Mouse (Mus musculus): ENCODE results near the gene Cpne8. TPM values are rescaled to one million over a fixed set of nuclear protein-coding genes. Genes with fewer than 3 reads are reported as not detected.

The Cpne8 gene
- polyA plus RNA-seq, 1 experiment from 2014 or later = 10.4 TPM

DNA sequence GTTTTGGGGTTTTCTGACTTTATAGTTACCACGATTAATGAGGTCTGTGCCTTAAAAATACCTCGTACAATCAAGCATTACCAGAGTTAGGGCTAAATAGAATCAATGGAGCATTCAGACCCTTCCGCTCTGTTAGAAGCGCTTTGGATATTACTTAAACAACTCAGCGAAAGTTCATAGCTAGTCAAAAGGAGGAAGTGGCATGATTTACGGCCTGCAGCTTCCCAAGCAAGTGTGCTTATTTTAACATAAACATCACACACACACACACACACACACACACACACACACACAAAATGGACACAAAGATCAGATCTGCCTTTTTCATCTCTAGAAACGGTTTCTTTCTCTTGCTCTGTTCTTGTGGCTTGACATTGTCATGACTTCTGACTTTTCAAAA is 9.7 kb downstream of the Cpne8 start:
- no peak for DNase-seq (ENCODE audit: low spot score)
- H3K27ac ChIP-seq (ENCODE audit: low read depth, low read length) = no peak overlapping the region
- no peak for ATAC-seq (ENCODE audit: low FRiP score)
- H3K27me3 ChIP-seq (ENCODE audit: control insufficient read depth, insufficient read depth, low read length) = no peaks in the 10 kb centered on the region
- 65% methylated on average over 7 of the region's 7 CpGs for WGBS
- H3K36me3 ChIP-seq (ENCODE audit: control insufficient read depth, insufficient read depth, low read length) = no peaks in the 10 kb centered on the region
- H3K4me1 ChIP-seq (replicated peaks; ENCODE audit: control insufficient read depth, insufficient read depth, low read length) = no peaks in the 10 kb centered on the region
- H3K4me2 ChIP-seq (replicated peaks; ENCODE audit: low read depth, low read length) = no peak overlapping the region
- no peak overlapping the region for H3K9ac ChIP-seq (ENCODE audit: low read depth, low read length)
- no peaks in the 10 kb centered on the region for H3K9me3 ChIP-seq (ENCODE audit: control insufficient read depth, low read length)
- no peak overlapping the region for H3K4me3 ChIP-seq (ENCODE audit: low read depth, low read length)

- H3K27me3 ChIP-seq (ENCODE audit: control insufficient read depth, insufficient read depth, low read length) = no peaks in the 10 kb centered on the region
- 83% methylated on average over 6 of the region's 6 CpGs for WGBS
- H3K4me3 ChIP-seq (ENCODE audit: low read depth, low read length) = no peak overlapping the region
- H3K9me3 ChIP-seq (ENCODE audit: control insufficient read depth, low read length) = no peaks in the 10 kb centered on the region
- no peak overlapping the region for H3K4me2 ChIP-seq (replicated peaks; ENCODE audit: low read depth, low read length)
- ATAC-seq (ENCODE audit: low FRiP score) (no peak), DNase-seq (ENCODE audit: low spot score) (no peak)
- H3K36me3 ChIP-seq (ENCODE audit: control insufficient read depth, insufficient read depth, low read length) = no peaks in the 10 kb centered on the region
- no peak overlapping the region for H3K9ac ChIP-seq (ENCODE audit: low read depth, low read length)
- no peak overlapping the region for H3K27ac ChIP-seq (ENCODE audit: low read depth, low read length)
- no peaks in the 10 kb centered on the region for H3K4me1 ChIP-seq (replicated peaks; ENCODE audit: control insufficient read depth, insufficient read depth, low read length)
Observed at GRCm38 (mm10) chr15:90666893-90667292, 12.3 kb downstream of the Cpne8 start.

- Histone ChIP-seq H3K4me1 (replicated peaks; ENCODE audit: control insufficient read depth, insufficient read depth, low read length) (no peaks in the 10 kb centered on the region), H3K9me3 (ENCODE audit: control insufficient read depth, low read length) (no peaks in the 10 kb centered on the region), H3K9ac (ENCODE audit: low read depth, low read length) (no peak overlapping the region), H3K27me3 (ENCODE audit: control insufficient read depth, insufficient read depth, low read length) (no peaks in the 10 kb centered on the region), H3K36me3 (ENCODE audit: control insufficient read depth, insufficient read depth, low read length) (no peaks in the 10 kb centered on the region), H3K4me2 (replicated peaks; ENCODE audit: low read depth, low read length) (no peak overlapping the region), H3K27ac (ENCODE audit: low read depth, low read length) (no peak overlapping the region), H3K4me3 (ENCODE audit: low read depth, low read length) (no peak overlapping the region)
- ATAC-seq (ENCODE audit: low FRiP score) (no peak), DNase-seq (ENCODE audit: low spot score) (no peak)
- WGBS = 69% methylated on average over 3 of the region's 3 CpGs
Observed at GRCm38 (mm10) chr15:90664615-90665014, 14.6 kb downstream of the Cpne8 start.

DNA sequence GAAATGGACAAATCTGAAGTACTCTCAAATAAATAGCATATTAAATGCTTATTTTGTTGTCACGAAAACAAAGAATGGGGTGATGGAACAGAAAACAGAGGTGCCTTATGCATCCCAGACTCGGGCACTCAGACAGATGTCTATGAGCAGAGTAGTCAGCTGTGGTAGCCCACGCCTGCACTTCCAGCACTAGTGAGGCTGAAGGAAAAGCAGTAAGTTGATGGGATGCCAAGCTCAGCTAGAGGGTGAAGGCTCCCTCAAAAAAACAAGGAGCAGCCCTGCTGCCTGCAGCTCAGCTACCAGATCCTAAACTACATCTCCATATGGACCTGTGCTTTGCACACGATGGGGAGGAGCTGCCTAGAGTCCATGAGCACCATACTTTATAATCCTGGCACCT is 15.6 kb downstream of the Cpne8 start:
- no peaks in the 10 kb centered on the region for H3K36me3 ChIP-seq (ENCODE audit: control insufficient read depth, insufficient read depth, low read length)
- H3K9ac ChIP-seq (ENCODE audit: low read depth, low read length) = no peak overlapping the region
- no peak overlapping the region for H3K27ac ChIP-seq (ENCODE audit: low read depth, low read length)
- WGBS = 83% methylated on average over 4 of the region's 4 CpGs
- no peaks in the 10 kb centered on the region for H3K27me3 ChIP-seq (ENCODE audit: control insufficient read depth, insufficient read depth, low read length)
- no peaks in the 10 kb centered on the region for H3K4me1 ChIP-seq (replicated peaks; ENCODE audit: control insufficient read depth, insufficient read depth, low read length)
- H3K9me3 ChIP-seq (ENCODE audit: control insufficient read depth, low read length) = no peaks in the 10 kb centered on the region
- ATAC-seq (ENCODE audit: low FRiP score) = no peak
- no peak overlapping the region for H3K4me3 ChIP-seq (ENCODE audit: low read depth, low read length)
- no peak for DNase-seq (ENCODE audit: low spot score)
- H3K4me2 ChIP-seq (replicated peaks; ENCODE audit: low read depth, low read length) = no peak overlapping the region

GRCm38 (mm10) chr15:90660723-90661122 is 18.5 kb downstream of the Cpne8 start:
- H3K4me2 ChIP-seq (replicated peaks; ENCODE audit: low read depth, low read length) = no peak overlapping the region
- H3K27ac ChIP-seq (ENCODE audit: low read depth, low read length) = no peak overlapping the region
- H3K27me3 ChIP-seq (ENCODE audit: control insufficient read depth, insufficient read depth, low read length) = no peaks in the 10 kb centered on the region
- ATAC-seq (ENCODE audit: low FRiP score) (no peak), DNase-seq (ENCODE audit: low spot score) (no peak)
- no peaks in the 10 kb centered on the region for H3K4me1 ChIP-seq (replicated peaks; ENCODE audit: control insufficient read depth, insufficient read depth, low read length)
- no peak overlapping the region for H3K4me3 ChIP-seq (ENCODE audit: low read depth, low read length)
- no peaks in the 10 kb centered on the region for H3K36me3 ChIP-seq (ENCODE audit: control insufficient read depth, insufficient read depth, low read length)
- WGBS = 94% methylated on average over 3 of the region's 3 CpGs
- no peak overlapping the region for H3K9ac ChIP-seq (ENCODE audit: low read depth, low read length)
- no peaks in the 10 kb centered on the region for H3K9me3 ChIP-seq (ENCODE audit: control insufficient read depth, low read length)

GRCm38 (mm10) chr15:90658053-90658452 is 21.2 kb downstream of the Cpne8 start:
- ATAC-seq (ENCODE audit: low FRiP score) = no peak
- no peak overlapping the region for H3K4me2 ChIP-seq (replicated peaks; ENCODE audit: low read depth, low read length)
- no peaks in the 10 kb centered on the region for H3K9me3 ChIP-seq (ENCODE audit: control insufficient read depth, low read length)
- H3K27ac ChIP-seq (ENCODE audit: low read depth, low read length) = no peak overlapping the region
- WGBS = 86% methylated on average over 2 of the region's 2 CpGs
- no peak overlapping the region for H3K4me3 ChIP-seq (ENCODE audit: low read depth, low read length)
- no peaks in the 10 kb centered on the region for H3K36me3 ChIP-seq (ENCODE audit: control insufficient read depth, insufficient read depth, low read length)
- no peak overlapping the region for H3K9ac ChIP-seq (ENCODE audit: low read depth, low read length)
- no peak for DNase-seq (ENCODE audit: low spot score)
- H3K4me1 ChIP-seq (replicated peaks; ENCODE audit: control insufficient read depth, insufficient read depth, low read length) = no peaks in the 10 kb centered on the region
- H3K27me3 ChIP-seq (ENCODE audit: control insufficient read depth, insufficient read depth, low read length) = no peaks in the 10 kb centered on the region

DNA sequence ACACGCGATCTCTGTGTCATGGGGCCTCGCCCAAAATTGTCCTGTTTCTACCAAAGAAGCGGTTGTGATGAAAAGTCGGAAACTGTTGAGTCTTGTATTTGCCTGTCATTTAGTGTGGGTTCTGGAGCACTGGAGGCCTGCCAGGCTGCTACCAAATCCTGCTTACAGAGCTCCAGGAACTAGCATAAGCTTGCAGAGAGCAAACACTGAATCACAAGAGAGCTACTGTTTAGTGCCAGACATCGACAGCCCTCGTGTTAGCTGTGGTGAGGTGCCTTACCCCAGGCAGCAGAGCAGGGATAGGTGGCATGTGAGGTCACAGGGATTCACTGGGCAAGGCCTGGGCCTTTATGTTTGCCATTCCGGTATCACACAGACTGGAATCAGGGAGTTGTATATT is 22.7 kb downstream of the Cpne8 start:
- H3K4me2 ChIP-seq (replicated peaks; ENCODE audit: low read depth, low read length) = no peak overlapping the region
- H3K9ac ChIP-seq (ENCODE audit: low read depth, low read length) = no peak overlapping the region
- no peaks in the 10 kb centered on the region for H3K36me3 ChIP-seq (ENCODE audit: control insufficient read depth, insufficient read depth, low read length)
- no peak overlapping the region for H3K27ac ChIP-seq (ENCODE audit: low read depth, low read length)
- ATAC-seq (ENCODE audit: low FRiP score) (no peak), DNase-seq (ENCODE audit: low spot score) (no peak)
- no peaks in the 10 kb centered on the region for H3K9me3 ChIP-seq (ENCODE audit: control insufficient read depth, low read length)
- H3K4me3 ChIP-seq (ENCODE audit: low read depth, low read length) = no peak overlapping the region
- H3K27me3 ChIP-seq (ENCODE audit: control insufficient read depth, insufficient read depth, low read length) = no peaks in the 10 kb centered on the region
- no peaks in the 10 kb centered on the region for H3K4me1 ChIP-seq (replicated peaks; ENCODE audit: control insufficient read depth, insufficient read depth, low read length)
- WGBS = 90% methylated on average over 8 of the region's 8 CpGs

DNA sequence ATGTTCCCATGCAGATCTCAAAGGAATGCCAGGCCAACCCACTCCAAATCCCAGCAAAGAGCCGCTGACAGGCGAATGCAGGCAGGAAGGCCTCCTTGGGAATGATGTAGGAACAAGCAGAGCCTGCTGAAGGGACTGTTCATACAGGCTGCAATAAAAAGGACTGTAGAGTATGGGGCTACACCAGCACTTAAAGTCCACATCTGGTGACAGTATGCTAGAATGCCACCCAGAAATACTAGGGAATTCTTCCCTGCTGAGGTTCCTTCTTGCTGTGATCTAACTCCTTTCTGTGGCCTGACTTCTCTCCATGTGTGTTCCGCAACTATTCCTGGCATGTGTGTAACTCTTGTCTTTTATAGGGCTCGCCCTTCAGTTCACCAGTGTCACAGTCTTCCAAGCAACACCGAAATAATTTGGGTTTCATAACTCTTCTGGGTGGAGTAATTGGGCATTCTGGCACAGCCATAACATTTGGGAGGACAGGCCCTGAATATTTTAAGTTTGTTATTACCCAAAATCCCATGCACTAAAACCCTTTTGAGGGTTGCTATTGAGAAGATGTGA is 32.1 kb downstream of the Cpne8 start:
- H3K36me3 ChIP-seq (ENCODE audit: control insufficient read depth, insufficient read depth, low read length) = no peaks in the 10 kb centered on the region
- H3K27ac ChIP-seq (ENCODE audit: low read depth, low read length) = no peak overlapping the region
- no peak overlapping the region for H3K4me3 ChIP-seq (ENCODE audit: low read depth, low read length)
- H3K4me2 ChIP-seq (replicated peaks; ENCODE audit: low read depth, low read length) = no peak overlapping the region
- no peak for ATAC-seq (ENCODE audit: low FRiP score)
- WGBS = 81% methylated on average over 5 of the region's 5 CpGs
- H3K9ac ChIP-seq (ENCODE audit: low read depth, low read length) = no peak overlapping the region
- DNase-seq (ENCODE audit: low spot score) = no peak
- H3K27me3 ChIP-seq (ENCODE audit: control insufficient read depth, insufficient read depth, low read length) = no peaks in the 10 kb centered on the region
- H3K9me3 ChIP-seq (ENCODE audit: control insufficient read depth, low read length) = no peaks in the 10 kb centered on the region
- H3K4me1 ChIP-seq (replicated peaks; ENCODE audit: control insufficient read depth, insufficient read depth, low read length) = no peaks in the 10 kb centered on the region

DNA sequence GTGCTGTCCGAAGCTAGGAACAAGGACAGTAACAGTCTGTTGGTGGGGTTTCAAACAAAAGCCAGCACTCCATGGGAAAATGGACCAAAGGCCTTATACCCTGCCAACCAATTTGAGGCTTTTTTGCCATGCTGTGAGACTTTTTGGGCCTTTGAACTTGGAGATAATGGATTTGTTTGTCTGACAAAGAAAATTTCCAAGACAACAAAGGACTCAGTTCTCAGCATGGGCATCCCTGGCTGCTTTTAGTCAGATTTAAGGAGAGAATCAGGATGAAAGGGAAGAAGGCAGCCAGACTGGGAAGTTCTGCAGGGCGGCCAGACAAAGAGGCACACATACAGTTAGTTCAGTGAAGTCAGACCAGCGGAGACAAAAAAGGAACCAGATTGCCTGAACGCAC is 32.9 kb downstream of the Cpne8 start:
- H3K4me2 ChIP-seq (replicated peaks; ENCODE audit: low read depth, low read length) = no peak overlapping the region
- no peak overlapping the region for H3K27ac ChIP-seq (ENCODE audit: low read depth, low read length)
- DNase-seq (ENCODE audit: low spot score) (peak; percentile 12), ATAC-seq (ENCODE audit: low FRiP score) (no peak)
- no peaks in the 10 kb centered on the region for H3K36me3 ChIP-seq (ENCODE audit: control insufficient read depth, insufficient read depth, low read length)
- no peak overlapping the region for H3K9ac ChIP-seq (ENCODE audit: low read depth, low read length)
- H3K4me1 ChIP-seq (replicated peaks; ENCODE audit: control insufficient read depth, insufficient read depth, low read length) = no peaks in the 10 kb centered on the region
- H3K4me3 ChIP-seq (ENCODE audit: low read depth, low read length) = no peak overlapping the region
- H3K27me3 ChIP-seq (ENCODE audit: control insufficient read depth, insufficient read depth, low read length) = no peaks in the 10 kb centered on the region
- H3K9me3 ChIP-seq (ENCODE audit: control insufficient read depth, low read length) = no peaks in the 10 kb centered on the region
- WGBS = 42% methylated on average over 4 of the region's 4 CpGs

Measured in hindbrain, embryonic 11.5 days (tissue).